Mouse (Mus musculus): Measurements from ENCODE around the gene Clps.

Gene Clps

GRCm38 (mm10) chr17:28560598-28560997, at the start of gene Clps:
Gene Clps, minus strand, starts transcription at chr17:28560766.
- in situ Hi-C loops (cut with MboI, MseI): no loop called here

- in situ Hi-C loops (cut with MboI, MseI): no loop called here
Observed at GRCm38 (mm10) chr17:28609543-28609942, 49.0 kb upstream of the Clps start.

GRCm38 (mm10) chr17:28601557-28602250, 41.1 kb upstream of the Clps start:
- in situ Hi-C loops (cut with MboI, MseI): no loop called here

- in situ Hi-C loops (cut with MboI, MseI): no loop called here
Observed at GRCm38 (mm10) chr17:28600780-28601179, 40.2 kb upstream of the Clps start.

GRCm38 (mm10) chr17:28593965-28594364, 33.4 kb upstream of the Clps start:
- in situ Hi-C loops (cut with MboI, MseI): loop anchor here (5.0 kb wide), 1 partner anchor 53 kb away; no protein-coding TSS in a partner anchor

- in situ Hi-C loops (cut with MboI, MseI): loop anchor here (5.0 kb wide), 1 partner anchor 54 kb away; no protein-coding TSS in a partner anchor
Observed at GRCm38 (mm10) chr17:28592998-28593397, 32.4 kb upstream of the Clps start.

- in situ Hi-C loops (cut with MboI, MseI): loop anchor here (5.0 kb wide), 1 partner anchor 56 kb away; no protein-coding TSS in a partner anchor
Observed at GRCm38 (mm10) chr17:28591476-28591875, 30.9 kb upstream of the Clps start.

- in situ Hi-C loops (cut with MboI, MseI): loop anchor here (5.0 kb wide), 1 partner anchor 57 kb away; no protein-coding TSS in a partner anchor
Observed at GRCm38 (mm10) chr17:28590596-28590995, 30.0 kb upstream of the Clps start.

- in situ Hi-C loops (cut with MboI, MseI): no loop called here
Observed at GRCm38 (mm10) chr17:28588591-28588990, 28.0 kb upstream of the Clps start.

- in situ Hi-C loops (cut with MboI, MseI): no loop called here
Observed at GRCm38 (mm10) chr17:28586509-28586908, 25.9 kb upstream of the Clps start.

GRCm38 (mm10) chr17:28581056-28581455, 20.5 kb upstream of the Clps start:
- in situ Hi-C loops (cut with MboI, MseI): no loop called here

GRCm38 (mm10) chr17:28580396-28580795, 19.8 kb upstream of the Clps start:
- in situ Hi-C loops (cut with MboI, MseI): no loop called here

GRCm38 (mm10) chr17:28575244-28576125, 14.9 kb upstream of the Clps start, which contains the start of gene Lhfpl5:
Gene Lhfpl5, plus strand, starts transcription at chr17:28575641.
- in situ Hi-C loops (cut with MboI, MseI): loop anchor here (10.0 kb wide), 1 partner anchor 1079 kb away; no protein-coding TSS in a partner anchor

- in situ Hi-C loops (cut with MboI, MseI): loop anchor here (10.0 kb wide), 1 partner anchor 1082 kb away; no protein-coding TSS in a partner anchor
Observed at GRCm38 (mm10) chr17:28572941-28573340, 12.4 kb upstream of the Clps start.

- in situ Hi-C loops (cut with MboI, MseI): loop anchor here (10.0 kb wide), 1 partner anchor 1082 kb away; no protein-coding TSS in a partner anchor
Observed at GRCm38 (mm10) chr17:28572521-28572920, 12.0 kb upstream of the Clps start.

GRCm38 (mm10) chr17:28571868-28572267, 11.3 kb upstream of the Clps start:
- in situ Hi-C loops (cut with MboI, MseI): loop anchor here (10.0 kb wide), 1 partner anchor 1083 kb away; no protein-coding TSS in a partner anchor

- in situ Hi-C loops (cut with MboI, MseI): no loop called here
Observed at GRCm38 (mm10) chr17:28567541-28567940, 7.0 kb upstream of the Clps start.

GRCm38 (mm10) chr17:28565181-28565580, 4.6 kb upstream of the Clps start:
- in situ Hi-C loops (cut with MboI, MseI): no loop called here

- in situ Hi-C loops (cut with MboI, MseI): no loop called here
Observed at GRCm38 (mm10) chr17:28561613-28562012, 1.0 kb upstream of the Clps start.

- in situ Hi-C loops (cut with MboI, MseI): no loop called here
Observed at GRCm38 (mm10) chr17:28557772-28558171, 2.8 kb downstream of the Clps start.

- in situ Hi-C loops (cut with MboI, MseI): no loop called here
Observed at GRCm38 (mm10) chr17:28556635-28557396, 3.8 kb downstream of the Clps start.
